Mouse (Mus musculus) layer of hippocampus, postnatal 14 days (tissue): ENCODE results near the gene Rnf212b. TPM values are rescaled to one million over a fixed set of nuclear protein-coding genes. Genes with fewer than 3 reads are reported as not detected.

ENCODE experiments used
- DNase-seq, 2 experiments: peaks; one replicate each; pipeline ENCODE4 v3.0.0; 2021 to 2022; ENCODE audit warnings: low spot score in 2 of 2, mixed read lengths in 1 of 2
- total RNA-seq, 2 experiments: library from RNA; stranded (reverse); gene quantifications; 2 replicates each; pipeline ENCODE4 v1.2.3; 2021

Rnf212b gene
- total RNA-seq, 2 experiments from 2014 or later: not detected

DNA sequence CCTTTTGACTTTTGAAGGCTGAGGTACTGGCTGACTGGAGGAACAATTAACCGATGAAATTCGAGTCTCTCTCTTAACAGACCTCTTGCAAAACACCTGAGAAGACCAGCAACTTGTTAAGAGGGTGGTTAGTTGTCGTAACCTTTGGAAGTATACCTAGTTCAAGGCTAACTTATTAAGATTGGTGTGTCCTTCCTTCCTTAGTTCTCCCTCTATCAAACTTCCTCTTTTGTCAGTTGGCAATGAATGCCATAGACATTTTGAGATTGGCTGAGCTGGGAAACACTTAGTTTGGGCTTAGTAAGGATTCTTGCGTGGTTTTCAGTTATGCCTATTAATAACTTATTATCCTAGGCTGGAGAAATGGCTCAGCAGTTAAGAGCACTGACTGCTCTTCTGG, 54.1 kb downstream of the Rnf212b start:
- DNase-seq: no peak

DNA sequence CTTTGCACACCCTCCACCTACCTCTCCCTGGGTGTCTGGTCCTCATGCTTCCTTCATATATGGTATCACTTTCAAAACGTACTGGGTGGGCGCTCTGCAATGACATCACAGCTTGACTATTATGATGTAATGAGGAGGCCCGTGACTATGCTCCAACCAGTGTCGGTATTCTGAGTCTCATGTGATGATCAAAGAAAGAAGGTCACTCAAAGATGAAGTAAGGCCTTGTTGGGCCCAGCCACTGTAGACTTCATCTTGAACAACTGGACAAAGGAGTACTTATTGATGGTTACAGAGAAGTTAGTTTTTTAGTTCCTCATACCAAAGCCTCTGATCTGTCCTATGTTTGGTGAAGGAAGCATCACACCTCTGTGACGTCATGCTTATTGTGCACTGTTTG, 56.9 kb downstream of the Rnf212b start, which contains the start of gene Homez:
Gene Homez, minus strand, starts transcription at position 101 of the 400 bp plus-strand sequence.
- DNase-seq: no peak

- DNase-seq: no peak
These were observed 60.2 kb downstream of the Rnf212b start for GRCm38 (mm10) chr14:54874165-54874564.

- DNase-seq: no peak
These were observed 62.0 kb downstream of the Rnf212b start for GRCm38 (mm10) chr14:54875844-54876538.

DNA sequence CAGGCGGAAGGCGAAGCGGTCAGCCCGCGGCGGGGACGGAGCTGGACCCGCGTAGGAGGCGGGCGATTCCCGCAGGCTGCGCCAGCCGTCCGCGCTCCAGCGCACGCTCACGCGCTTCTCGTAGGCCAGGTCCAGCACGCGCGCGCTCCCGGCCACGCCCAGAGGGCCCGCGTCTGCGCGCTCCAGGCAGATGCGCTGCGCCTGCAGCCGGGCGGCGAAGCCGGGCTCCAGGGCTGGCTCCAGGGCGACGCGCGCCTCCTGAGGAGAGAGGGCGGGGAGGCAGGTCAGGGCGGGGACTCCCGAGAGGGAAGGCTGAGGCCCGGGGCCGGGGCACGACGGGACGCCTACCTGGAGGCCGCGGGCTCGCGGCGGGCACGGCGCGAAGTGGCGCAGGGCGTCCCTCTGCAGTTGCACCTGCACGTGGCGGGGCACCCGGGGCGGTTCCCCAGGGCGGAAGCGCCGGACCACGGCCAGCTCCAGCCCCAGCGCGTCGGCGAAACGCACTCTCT, 62.7 kb downstream of the Rnf212b start:
- peak; percentile 89 for DNase-seq

- DNase-seq: peak; percentile 59 to 65
These were observed 63.2 kb downstream of the Rnf212b start, which contains the start of gene Ppp1r3e for GRCm38 (mm10) chr14:54877048-54877715. Gene Ppp1r3e (minus strand): TSS chr14:54877550.

GRCm38 (mm10) chr14:54883154-54884021, 69.4 kb downstream of the Rnf212b start, which contains the start of the genes Bcl2l2 and Gm20521:
Gene Bcl2l2 (plus strand): TSS chr14:54883377.
Gene Gm20521 (plus strand): TSS chr14:54883441.
- peak; percentile 61 to 74 for DNase-seq

- no peak for DNase-seq
These were observed 70.2 kb downstream of the Rnf212b start for GRCm38 (mm10) chr14:54884022-54884712.

- DNase-seq: no peak
These were observed 71.4 kb downstream of the Rnf212b start for GRCm38 (mm10) chr14:54885309-54885708.

DNA sequence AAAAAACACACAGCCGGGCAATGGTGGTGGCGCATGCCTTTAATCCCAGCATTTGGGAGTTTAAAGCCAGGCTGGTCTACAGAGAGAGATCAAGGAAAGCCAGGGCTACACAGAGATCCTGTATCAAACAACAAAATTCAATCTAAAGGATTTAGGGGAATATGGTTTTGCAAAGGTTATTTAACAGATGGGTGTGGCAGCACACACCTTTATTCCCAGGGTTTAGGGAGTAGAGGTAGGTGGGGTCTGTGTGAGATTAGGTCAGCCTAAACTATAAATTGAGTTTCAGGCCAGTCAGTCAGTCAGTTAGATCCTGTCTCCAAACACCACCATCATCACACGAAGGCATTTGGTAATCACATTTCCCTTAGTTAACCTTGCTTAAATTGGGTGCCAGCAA, 78.3 kb downstream of the Rnf212b start, which contains the start of gene Pabpn1:
Gene Pabpn1, plus strand, starts transcription at position 301 of the 400 bp plus-strand sequence.
- no peak for DNase-seq

- DNase-seq: peak; percentile 98 to 100
These were observed 79.8 kb downstream of the Rnf212b start for GRCm38 (mm10) chr14:54893651-54894181.

GRCm38 (mm10) chr14:54894296-54895151, 80.6 kb downstream of the Rnf212b start:
- peak; percentile 41 to 63 for DNase-seq

DNA sequence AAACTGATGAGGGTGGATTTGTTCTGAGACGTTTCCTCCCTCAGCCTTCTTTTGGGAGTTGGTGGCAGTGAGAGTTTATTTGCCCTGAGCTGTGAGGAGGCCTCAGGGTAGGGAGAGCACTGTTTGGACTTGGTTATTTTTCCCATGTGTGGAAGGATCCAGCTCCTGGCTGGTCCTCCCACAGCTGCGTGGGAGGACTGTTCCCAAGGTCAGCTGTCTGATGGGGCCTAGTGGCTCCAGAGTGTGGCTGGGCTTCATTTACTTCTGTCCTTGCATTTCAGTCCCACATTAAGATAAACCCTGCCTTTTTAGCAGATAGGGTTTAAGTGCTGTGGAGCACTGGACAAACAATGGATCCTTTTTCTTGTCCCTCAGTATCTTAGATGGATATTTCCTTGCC, 83.5 kb downstream of the Rnf212b start:
- no peak for DNase-seq

DNA sequence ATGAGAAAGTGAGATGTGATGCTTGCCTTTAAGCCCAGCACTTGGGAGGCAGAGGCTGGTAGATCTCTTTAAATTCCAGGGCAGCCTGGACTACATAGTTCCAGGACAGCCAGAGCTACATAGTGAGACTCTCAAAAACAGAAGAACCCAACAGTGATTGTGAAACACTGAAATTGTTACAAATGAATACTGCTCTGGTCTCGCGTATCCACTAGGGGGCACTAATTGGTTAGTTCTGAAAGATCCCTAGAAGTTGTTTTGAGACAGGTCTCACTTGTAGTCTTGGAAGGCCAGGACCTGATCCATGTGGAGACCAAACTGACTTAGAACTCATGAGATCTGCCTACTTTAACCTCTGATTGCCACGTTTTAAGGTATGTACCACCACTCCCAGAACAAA, 86.4 kb downstream of the Rnf212b start:
- peak; percentile 75 to 91 for DNase-seq

DNA sequence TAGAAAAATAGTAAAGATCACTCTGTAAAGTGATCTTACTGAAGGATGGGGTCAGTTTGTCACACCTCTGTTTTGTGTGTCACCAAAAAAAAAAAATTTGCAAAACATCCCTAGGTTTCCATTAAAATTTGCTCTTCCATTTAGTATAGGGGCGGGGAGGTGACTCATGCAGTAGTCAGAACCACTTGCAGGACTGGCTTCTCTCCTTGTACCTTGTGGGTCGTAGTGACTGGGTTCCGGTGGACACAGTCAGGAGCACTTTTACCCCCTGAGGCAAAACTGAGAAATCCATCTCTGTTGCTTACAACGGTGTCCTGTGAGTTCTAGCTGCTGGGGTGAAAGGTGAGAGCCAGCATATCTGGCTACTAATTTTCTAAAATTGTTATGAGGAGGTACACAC, 89.7 kb downstream of the Rnf212b start:
- no peak for DNase-seq
